Mouse (Mus musculus) gastrocnemius, postnatal 25 days (tissue): ENCODE results near the gene Fam126a. TPM values are rescaled to one million over a fixed set of nuclear protein-coding genes. Genes with fewer than 3 reads are reported as not detected.

ENCODE experiments used
- DNase-seq: peaks from one replicate; pipeline ENCODE4 v3.0.0; 2022
- total RNA-seq, 2 experiments: library from RNA; stranded (reverse); gene quantifications; 1 replicate in 1 of 2; 2 replicates in 1 of 2; pipeline ENCODE4 v1.2.3; 2021

The Fam126a gene
- total RNA-seq, 2 experiments from 2014 or later: 7.1 to 8.1 TPM

GRCm38 (mm10) chr5:24040601-24041000 is 10.1 kb upstream of the Fam126a start:
- no peak for DNase-seq

- DNase-seq: peak; percentile 15
Measured at GRCm38 (mm10) chr5:24039423-24039822, 8.9 kb upstream of the Fam126a start.

- no peak for DNase-seq
Measured at GRCm38 (mm10) chr5:24038819-24039218, 8.3 kb upstream of the Fam126a start.

GRCm38 (mm10) chr5:24038190-24038589 is 7.7 kb upstream of the Fam126a start:
- DNase-seq: no peak

GRCm38 (mm10) chr5:24036731-24037130 is 6.2 kb upstream of the Fam126a start:
- DNase-seq: no peak

- DNase-seq: no peak
Measured at GRCm38 (mm10) chr5:24034970-24035369, 4.5 kb upstream of the Fam126a start.

GRCm38 (mm10) chr5:24034091-24034490 is 3.6 kb upstream of the Fam126a start:
- no peak for DNase-seq

GRCm38 (mm10) chr5:24029946-24030578 is 428 bp downstream of the Fam126a start:
- DNase-seq: no peak

- DNase-seq: peak; percentile 10
Measured at GRCm38 (mm10) chr5:24029331-24029771, 1.1 kb downstream of the Fam126a start.

- no peak for DNase-seq
Measured at GRCm38 (mm10) chr5:24024957-24025356, 5.5 kb downstream of the Fam126a start.

- no peak for DNase-seq
Measured at GRCm38 (mm10) chr5:24023226-24023625, 7.3 kb downstream of the Fam126a start.

- no peak for DNase-seq
Measured at GRCm38 (mm10) chr5:24021683-24022082, 8.8 kb downstream of the Fam126a start.

GRCm38 (mm10) chr5:24020380-24020779 is 10.1 kb downstream of the Fam126a start:
- no peak for DNase-seq

GRCm38 (mm10) chr5:24019341-24020185 is 10.9 kb downstream of the Fam126a start:
- no peak for DNase-seq

GRCm38 (mm10) chr5:24018621-24019261 is 11.7 kb downstream of the Fam126a start:
- no peak for DNase-seq

GRCm38 (mm10) chr5:24016912-24017311 is 13.6 kb downstream of the Fam126a start:
- no peak for DNase-seq

GRCm38 (mm10) chr5:24013338-24014003 is 17.0 kb downstream of the Fam126a start:
- no peak for DNase-seq

GRCm38 (mm10) chr5:23999083-23999671 is 31.3 kb downstream of the Fam126a start:
- no peak for DNase-seq

GRCm38 (mm10) chr5:23995951-23996350 is 34.5 kb downstream of the Fam126a start:
- no peak for DNase-seq

- DNase-seq: no peak
Measured at GRCm38 (mm10) chr5:23994929-23995328, 35.6 kb downstream of the Fam126a start.

- DNase-seq: no peak
Measured at GRCm38 (mm10) chr5:23994231-23994630, 36.3 kb downstream of the Fam126a start.

- no peak for DNase-seq
Measured at GRCm38 (mm10) chr5:23993553-23993894, 37.0 kb downstream of the Fam126a start.
